Mouse (Mus musculus) heart, adult 11 months (tissue): ENCODE results near the gene Dll4.

Source experiments
- DNase-seq: peaks from one replicate; pipeline ENCODE4 v3.0.0; 2022

The Dll4 gene

GRCm38 (mm10) chr2:119335535-119335934, 10.0 kb downstream of the Dll4 start:
- no peak for DNase-seq

GRCm38 (mm10) chr2:119336002-119336401, 10.4 kb downstream of the Dll4 start:
- DNase-seq: peak; percentile 91

GRCm38 (mm10) chr2:119336470-119336869, 10.9 kb downstream of the Dll4 start:
- DNase-seq: peak; percentile 99

- peak; percentile 99 for DNase-seq
These were observed 12.1 kb downstream of the Dll4 start for GRCm38 (mm10) chr2:119337425-119338265.

- peak; percentile 95 for DNase-seq
These were observed 19.1 kb downstream of the Dll4 start for GRCm38 (mm10) chr2:119344537-119345138.

GRCm38 (mm10) chr2:119350555-119351486, 25.2 kb downstream of the Dll4 start, which contains the start of gene Chac1:
Chac1 (plus strand) TSS chr2:119351229.
- DNase-seq: peak; percentile 99

GRCm38 (mm10) chr2:119353707-119354106, 28.1 kb downstream of the Dll4 start:
- peak; percentile 87 for DNase-seq

GRCm38 (mm10) chr2:119355089-119355488, 29.5 kb downstream of the Dll4 start:
- peak; percentile 99 for DNase-seq

- peak; percentile 99 for DNase-seq
These were observed 30.1 kb downstream of the Dll4 start for GRCm38 (mm10) chr2:119355651-119356050.

GRCm38 (mm10) chr2:119356310-119356709, 30.7 kb downstream of the Dll4 start:
- DNase-seq: no peak

- no peak for DNase-seq
These were observed 31.2 kb downstream of the Dll4 start for GRCm38 (mm10) chr2:119356805-119357204.

- no peak for DNase-seq
These were observed 32.7 kb downstream of the Dll4 start for GRCm38 (mm10) chr2:119358249-119358648.

- no peak for DNase-seq
These were observed 34.2 kb downstream of the Dll4 start for GRCm38 (mm10) chr2:119359721-119360291.

- peak; percentile 96 for DNase-seq
These were observed 39.4 kb downstream of the Dll4 start for GRCm38 (mm10) chr2:119364969-119365368.

- DNase-seq: no peak
These were observed 41.8 kb downstream of the Dll4 start for GRCm38 (mm10) chr2:119367346-119367745.

- DNase-seq: no peak
These were observed 44.5 kb downstream of the Dll4 start for GRCm38 (mm10) chr2:119370116-119370515.

- DNase-seq: peak; percentile 91
These were observed 51.7 kb downstream of the Dll4 start for GRCm38 (mm10) chr2:119377286-119377685.

- DNase-seq: no peak
These were observed 52.2 kb downstream of the Dll4 start for GRCm38 (mm10) chr2:119377826-119378225.

GRCm38 (mm10) chr2:119379455-119379854, 53.9 kb downstream of the Dll4 start:
- peak; percentile 72 for DNase-seq
